Mouse (Mus musculus): Measurements from ENCODE around the gene Atp13a2. TPM values are rescaled to one million over a fixed set of nuclear protein-coding genes. Genes with fewer than 3 reads are reported as not detected.

The Atp13a2 gene
- polyA plus RNA-seq, 1 experiment from 2014 or later, result 79.9 TPM

- DNase-seq (ENCODE audit: low spot score) (no peak), ATAC-seq (no peak)
- Histone ChIP-seq H3K4me1 (ENCODE audit: control insufficient read depth, insufficient read depth, low read length) (peaks cover 45% of the 10 kb centered on the region), H3K9me3 (replicated peaks; ENCODE audit: control insufficient read depth, low read length) (no peaks in the 10 kb centered on the region), H3K27ac (ENCODE audit: low read depth, low read length) (peak overlapping the region; percentile 91), H3K27me3 (replicated peaks; ENCODE audit: control insufficient read depth, insufficient read depth, low read length) (no peaks in the 10 kb centered on the region), H3K4me2 (ENCODE audit: low read length) (peak overlapping the region; percentile 53), H3K4me3 (ENCODE audit: low read depth, low read length) (peak overlapping the region; percentile 18), H3K9ac (ENCODE audit: low read length) (peak overlapping the region; percentile 36), H3K36me3 (ENCODE audit: control insufficient read depth, insufficient read depth, low read length) (no peaks in the 10 kb centered on the region; the same call in 1 of the 2 replicates)
- WGBS, result 15% methylated on average over 8 of the region's 8 CpGs
Observed at GRCm38 (mm10) chr4:141053138-141053537, 66.5 kb downstream of the Atp13a2 start.

- no peaks in the 10 kb centered on the region for H3K27me3 ChIP-seq (replicated peaks; ENCODE audit: control insufficient read depth, insufficient read depth, low read length)
- H3K4me3 ChIP-seq (ENCODE audit: low read depth, low read length), result peak overlapping the region; percentile 18
- DNase-seq (ENCODE audit: low spot score), result peak; percentile 87
- H3K27ac ChIP-seq (ENCODE audit: low read depth, low read length), result peak overlapping the region; percentile 91
- H3K4me1 ChIP-seq (ENCODE audit: control insufficient read depth, insufficient read depth, low read length), result peaks cover 40% of the 10 kb centered on the region
- H3K9me3 ChIP-seq (replicated peaks; ENCODE audit: control insufficient read depth, low read length), result no peaks in the 10 kb centered on the region
- no peaks in the 10 kb centered on the region; the same call in 1 of the 2 replicates for H3K36me3 ChIP-seq (ENCODE audit: control insufficient read depth, insufficient read depth, low read length)
- WGBS, result 2% methylated on average over 17 of the region's 17 CpGs
- peak; percentile 68 for ATAC-seq
- peak overlapping the region; percentile 36 for H3K9ac ChIP-seq (ENCODE audit: low read length)
- peak overlapping the region; percentile 53 for H3K4me2 ChIP-seq (ENCODE audit: low read length)
Observed at GRCm38 (mm10) chr4:141053568-141054161, 67.0 kb downstream of the Atp13a2 start.

Other genes starting within 250 kb of the Atp13a2 start
- not detected in 2 replicates for gene Padi6, start 244.2 kb upstream of the Atp13a2 start, polyA plus RNA-seq (2014; fragmentation: Nextera tagmentation; extraction: Ambion mirVana)
- gene Padi4, start 212.6 kb upstream of the Atp13a2 start, polyA plus RNA-seq (2014; fragmentation: Nextera tagmentation; extraction: Ambion mirVana), result not detected in 2 replicates
- gene Padi3, start 176.2 kb upstream of the Atp13a2 start, polyA plus RNA-seq (2014; fragmentation: Nextera tagmentation; extraction: Ambion mirVana), result not detected in 2 replicates
- gene Padi1, start 141.1 kb upstream of the Atp13a2 start, polyA plus RNA-seq (2014; fragmentation: Nextera tagmentation; extraction: Ambion mirVana), result 0.05 TPM in 1 of 2 replicates, not detected in the other
- 0.27 and 0.31 TPM in 2 replicates for gene Padi2, start 80.5 kb upstream of the Atp13a2 start, polyA plus RNA-seq (2014; fragmentation: Nextera tagmentation; extraction: Ambion mirVana)
- gene Sdhb, start 25.7 kb upstream of the Atp13a2 start, polyA plus RNA-seq (2014; fragmentation: Nextera tagmentation; extraction: Ambion mirVana), result 508 and 541 TPM in 2 replicates
- gene Mfap2, start 23.5 kb downstream of the Atp13a2 start, polyA plus RNA-seq (2014; fragmentation: Nextera tagmentation; extraction: Ambion mirVana), result 255 and 287 TPM in 2 replicates
- gene Crocc, start 73.7 kb downstream of the Atp13a2 start, polyA plus RNA-seq (2014; fragmentation: Nextera tagmentation; extraction: Ambion mirVana), result 6.6 and 7.8 TPM in 2 replicates
- gene Necap2, start 91.5 kb downstream of the Atp13a2 start, polyA plus RNA-seq (2014; fragmentation: Nextera tagmentation; extraction: Ambion mirVana), result 36.6 and 41.8 TPM in 2 replicates
- gene Spata21, start 101.5 kb downstream of the Atp13a2 start, polyA plus RNA-seq (2014; fragmentation: Nextera tagmentation; extraction: Ambion mirVana), result 0.19 TPM in 1 of 2 replicates, not detected in the other
- 37.0 and 38.9 TPM in 2 replicates for gene Szrd1, start 152.9 kb downstream of the Atp13a2 start, polyA plus RNA-seq (2014; fragmentation: Nextera tagmentation; extraction: Ambion mirVana)
- 22.3 and 29.5 TPM in 2 replicates for gene Fbxo42, start 161.0 kb downstream of the Atp13a2 start, polyA plus RNA-seq (2014; fragmentation: Nextera tagmentation; extraction: Ambion mirVana)
- gene Rsg1, start 227.1 kb downstream of the Atp13a2 start, polyA plus RNA-seq (2014; fragmentation: Nextera tagmentation; extraction: Ambion mirVana), result 6.5 and 6.7 TPM in 2 replicates

Data from forebrain, embryonic 14.5 days (tissue).